Mouse (Mus musculus) intestine, embryonic 16.5 days (tissue): Measurements from ENCODE around the gene Cux2. TPM values are rescaled to one million over a fixed set of nuclear protein-coding genes. Genes with fewer than 3 reads are reported as not detected.
A peak's percentile ranks its signal among the peaks of the same experiment; 100 is the strongest.

Source experiments
- ATAC-seq: fragments of 200-750 bp; cut with Nextera tagmentation; 2 replicates; pipeline ENCODE4 v1.8.0; 2017; ENCODE audit warnings: moderate TSS enrichment, moderate library complexity
- H3K27ac ChIP-seq: fragments of 300-500 bp; sonication (generic); 2 replicates; pipeline ENCODE4 v1.5.1; 2014; ENCODE audit warnings: mild to moderate bottlenecking, low read length
- H3K27me3 ChIP-seq: fragments of 300-500 bp; sonication (generic); replicated peaks from 2 replicates; pipeline ENCODE4 v1.6.1; 2014; ENCODE audit warnings: low read length, control low read depth, mixed read lengths; ENCODE audit not compliant: control insufficient read depth, insufficient read depth
- H3K36me3 ChIP-seq: fragments of 300-500 bp; sonication (generic); 2 replicates; pipeline ENCODE4 v1.6.1; 2014; ENCODE audit warnings: low read length, control low read depth; ENCODE audit not compliant: control insufficient read depth, insufficient read depth
- H3K4me1 ChIP-seq: fragments of 300-500 bp; sonication (generic); 2 replicates; pipeline ENCODE4 v1.6.1; 2014; ENCODE audit warnings: low read length, control low read depth, mixed read lengths; ENCODE audit not compliant: control insufficient read depth, insufficient read depth
- H3K4me2 ChIP-seq: fragments of 300-500 bp; sonication (generic); 2 replicates; pipeline ENCODE4 v1.6.1; 2014; ENCODE audit warnings: low read depth, low read length, control low read depth
- H3K4me3 ChIP-seq: fragments of 300-500 bp; sonication (generic); 2 replicates; pipeline ENCODE4 v1.5.1; 2014; ENCODE audit warnings: mild to moderate bottlenecking, low read length
- H3K9ac ChIP-seq: fragments of 300-500 bp; sonication (generic); 2 replicates; pipeline ENCODE4 v1.6.1; 2014; ENCODE audit warnings: low read depth, low read length
- H3K9me3 ChIP-seq: fragments of 300-500 bp; sonication (generic); 2 replicates; pipeline ENCODE4 v1.6.1; 2016; ENCODE audit warnings: low read length, control low read depth; ENCODE audit not compliant: control insufficient read depth
- WGBS: fragments of 180-500 bp; shearing (Covaris S2); extraction: QIAGEN DNeasy Blood & Tissue Kit; methylation state at CpG from one replicate; pipeline ENCODE4 v1.1.7; 2014; 5-methylcytosine and 5-hydroxymethylcytosine counted together
- polyA plus RNA-seq: library from polyadenylated mRNA; unstranded; fragments of >200 nt; fragmentation: Nextera tagmentation; extraction: Ambion mirVana; gene quantifications from 2 replicates; pipeline ENCODE4 v1.2.1, GENCODE M21; 2015

The Cux2 gene
- polyA plus RNA-seq, 1 experiment from 2014 or later = 4.8 TPM

DNA sequence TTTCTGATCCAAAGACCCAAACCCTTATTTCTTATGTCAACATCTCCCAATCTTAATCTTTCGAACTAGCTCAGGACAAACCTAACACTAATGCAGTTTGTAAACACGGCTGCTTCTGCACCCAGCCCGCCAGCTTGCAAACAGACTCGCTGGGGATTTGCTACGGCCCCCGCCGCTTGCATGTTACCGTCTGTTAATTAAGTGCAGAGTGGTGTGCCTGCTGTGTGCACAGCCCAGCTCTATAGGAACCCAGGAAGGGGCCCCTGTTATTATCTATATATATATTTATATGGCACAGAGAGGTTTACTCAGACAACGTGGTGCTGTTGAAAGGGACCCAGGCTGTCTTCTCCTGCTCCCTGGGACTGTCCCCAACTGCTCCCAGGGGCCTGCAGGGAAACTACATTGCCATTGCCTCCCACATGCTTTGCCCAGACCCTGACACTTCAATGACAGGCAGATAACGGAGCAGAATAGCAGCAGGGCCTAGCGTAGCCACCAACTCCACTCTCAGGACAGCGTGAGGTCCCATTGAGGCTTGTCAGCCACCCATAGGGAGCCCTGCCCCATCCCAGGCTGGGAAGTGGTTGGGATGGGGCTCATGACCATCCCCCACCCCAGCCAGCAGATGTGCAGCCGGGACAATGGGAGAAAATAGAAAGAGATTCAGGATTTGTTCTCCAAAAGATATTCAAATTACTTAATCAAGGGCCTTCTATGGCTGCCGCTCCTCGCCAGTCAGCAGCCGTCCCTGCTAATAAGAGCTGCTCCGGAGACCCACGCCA is 111.6 kb downstream of the Cux2 start:
- peaks cover 7% of the 10 kb centered on the region for H3K4me1 ChIP-seq
- no peak overlapping the region for H3K4me3 ChIP-seq
- no peak overlapping the region for H3K27ac ChIP-seq
- no peaks in the 10 kb centered on the region for H3K27me3 ChIP-seq
- 59% methylated on average over 18 of the region's 18 CpGs for WGBS
- no peaks in the 10 kb centered on the region for H3K9me3 ChIP-seq
- H3K36me3 ChIP-seq = no peaks in the 10 kb centered on the region
- no peak for ATAC-seq
- H3K4me2 ChIP-seq = no peak overlapping the region
- no peak overlapping the region for H3K9ac ChIP-seq

DNA sequence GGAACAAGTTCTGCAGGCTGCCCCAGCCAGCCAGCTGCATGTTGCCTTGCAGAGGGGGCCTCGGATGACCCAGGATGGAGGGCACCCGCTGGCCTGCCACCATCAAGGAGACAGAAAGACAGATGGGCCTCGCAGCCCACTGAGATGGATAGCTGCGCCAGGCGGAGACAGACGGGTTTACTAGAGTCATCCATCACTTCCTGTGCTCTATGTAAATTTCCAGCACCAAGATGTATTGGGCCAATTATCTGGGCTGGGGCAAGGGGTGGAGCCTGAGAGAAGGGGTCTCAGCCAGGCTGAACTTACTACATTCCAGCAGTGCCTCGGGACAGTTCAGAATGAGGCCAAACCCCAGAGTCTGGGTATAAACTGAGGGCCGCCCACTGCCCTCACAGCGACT is 119.6 kb downstream of the Cux2 start:
- H3K4me1 ChIP-seq = peaks cover 15% of the 10 kb centered on the region; the same call in 1 of the 2 replicates
- H3K36me3 ChIP-seq = no peaks in the 10 kb centered on the region
- H3K4me2 ChIP-seq = no peak overlapping the region
- peaks cover 5% of the 10 kb centered on the region; the same call in 1 of the 2 replicates for H3K27me3 ChIP-seq
- no peak overlapping the region for H3K4me3 ChIP-seq
- no peak overlapping the region for H3K27ac ChIP-seq
- no peak for ATAC-seq
- WGBS = 23% methylated on average over 9 of the region's 9 CpGs
- no peak overlapping the region for H3K9ac ChIP-seq
- no peaks in the 10 kb centered on the region for H3K9me3 ChIP-seq

DNA sequence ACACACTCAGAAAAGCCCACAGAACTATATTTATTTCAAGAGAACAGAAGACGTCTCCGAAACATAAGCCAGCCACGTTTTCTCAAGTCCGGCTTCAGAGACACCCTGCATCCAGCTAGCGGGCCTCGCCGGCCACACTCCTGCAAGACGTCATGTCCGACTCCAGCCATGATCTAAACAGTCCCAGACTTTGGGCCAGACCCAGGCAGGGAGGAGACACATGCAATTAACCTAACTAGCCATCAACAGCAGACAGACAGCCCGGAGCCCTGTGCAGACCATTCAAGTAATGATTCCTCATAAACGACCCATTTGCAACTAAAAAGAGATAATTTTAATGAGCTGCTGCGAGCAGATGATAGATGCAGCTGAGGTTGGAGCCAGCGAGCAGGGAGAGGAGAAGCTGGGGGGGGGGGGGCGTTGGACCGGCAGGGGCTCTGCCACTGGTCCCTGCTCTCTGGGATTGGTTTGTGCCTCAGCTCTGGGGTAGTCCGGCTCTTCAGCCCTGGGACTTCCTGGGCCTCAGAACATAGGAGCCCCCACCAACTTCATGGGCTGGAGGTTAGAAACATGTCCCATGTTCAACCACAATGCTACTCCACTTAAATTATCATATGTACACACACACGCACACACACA is 121.4 kb downstream of the Cux2 start:
- WGBS = 39% methylated on average over 15 of the region's 17 CpGs

DNA sequence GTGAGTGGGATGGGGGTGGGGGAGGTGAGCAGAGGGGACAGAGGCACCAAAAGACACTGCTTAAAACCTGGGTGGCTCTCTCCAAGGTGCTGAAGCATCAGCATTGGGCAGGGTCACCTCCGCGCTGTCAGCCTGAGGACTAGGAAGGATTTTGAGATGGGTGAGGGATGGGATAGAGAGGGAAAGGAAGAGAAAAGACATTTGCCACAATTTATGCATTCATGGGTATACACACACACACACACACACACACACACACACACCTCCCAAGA is 123.4 kb downstream of the Cux2 start:
- H3K4me2 ChIP-seq = no peak overlapping the region
- no peak overlapping the region for H3K9ac ChIP-seq
- H3K36me3 ChIP-seq = no peaks in the 10 kb centered on the region
- no peak overlapping the region for H3K4me3 ChIP-seq
- peaks cover 12% of the 10 kb centered on the region; the same call in 1 of the 2 replicates for H3K27me3 ChIP-seq
- 13% methylated on average over 2 of the region's 2 CpGs for WGBS
- H3K4me1 ChIP-seq = peaks cover 15% of the 10 kb centered on the region; the same call in 1 of the 2 replicates
- ATAC-seq = no peak
- H3K9me3 ChIP-seq = no peaks in the 10 kb centered on the region
- H3K27ac ChIP-seq = no peak overlapping the region

More for the DNA sequence above, 121.4 kb downstream of the Cux2 start:
- H3K36me3 ChIP-seq = no peaks in the 10 kb centered on the region
- no peak overlapping the region for H3K9ac ChIP-seq
- peaks cover 15% of the 10 kb centered on the region; the same call in 1 of the 2 replicates for H3K4me1 ChIP-seq
- ATAC-seq = peak; percentile 76
- no peaks in the 10 kb centered on the region for H3K9me3 ChIP-seq
- H3K4me2 ChIP-seq = no peak overlapping the region
- peak overlapping the region; percentile 59 for H3K27ac ChIP-seq
- H3K27me3 ChIP-seq = peaks cover 12% of the 10 kb centered on the region; the same call in 1 of the 2 replicates
- H3K4me3 ChIP-seq = no peak overlapping the region

DNA sequence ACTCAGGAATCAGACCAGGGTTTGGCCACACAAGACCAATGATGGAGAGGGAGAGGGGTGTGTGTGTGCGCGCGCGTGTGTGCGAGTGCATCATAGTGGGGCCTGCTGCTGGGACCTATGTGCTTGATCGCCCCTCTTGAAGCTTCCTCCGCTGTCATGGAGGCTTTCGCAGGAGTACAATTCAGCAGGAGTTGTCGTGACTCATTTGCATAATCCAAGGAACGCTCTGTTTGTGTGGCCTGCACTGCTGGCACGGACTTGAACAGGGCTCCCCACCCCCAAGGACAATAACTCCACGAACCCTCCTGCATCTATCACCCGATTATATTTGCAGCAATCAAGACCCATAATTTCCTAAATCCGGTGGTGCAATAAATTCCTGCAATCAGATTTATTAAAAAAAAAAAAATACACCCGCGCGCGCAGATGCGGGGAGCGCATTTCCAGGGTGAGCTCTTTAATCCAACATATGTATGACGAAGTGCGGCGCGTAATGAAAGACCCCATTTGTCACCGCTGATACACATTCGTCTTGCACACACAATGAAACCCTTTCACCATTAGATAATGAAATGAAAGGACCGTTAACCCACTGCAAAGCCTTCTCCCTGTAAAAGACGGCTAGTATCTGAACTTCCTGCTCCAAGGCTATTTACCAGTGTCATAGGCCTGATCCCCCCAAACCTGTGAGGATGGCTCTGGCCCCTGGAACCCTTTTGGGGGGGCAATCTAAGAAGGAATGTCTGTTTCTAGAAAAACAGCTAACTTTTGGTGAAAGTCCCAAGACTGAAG is 124.0 kb downstream of the Cux2 start:
- Histone ChIP-seq H3K4me1 (peaks cover 15% of the 10 kb centered on the region; the same call in 1 of the 2 replicates), H3K27me3 (peaks cover 12% of the 10 kb centered on the region; the same call in 1 of the 2 replicates), H3K36me3 (no peaks in the 10 kb centered on the region), H3K9me3 (no peaks in the 10 kb centered on the region), H3K9ac (no peak overlapping the region), H3K27ac (no peak overlapping the region), H3K4me3 (no peak overlapping the region), H3K4me2 (no peak overlapping the region)
- 41% methylated on average over 28 of the region's 28 CpGs for WGBS
- no peak for ATAC-seq

DNA sequence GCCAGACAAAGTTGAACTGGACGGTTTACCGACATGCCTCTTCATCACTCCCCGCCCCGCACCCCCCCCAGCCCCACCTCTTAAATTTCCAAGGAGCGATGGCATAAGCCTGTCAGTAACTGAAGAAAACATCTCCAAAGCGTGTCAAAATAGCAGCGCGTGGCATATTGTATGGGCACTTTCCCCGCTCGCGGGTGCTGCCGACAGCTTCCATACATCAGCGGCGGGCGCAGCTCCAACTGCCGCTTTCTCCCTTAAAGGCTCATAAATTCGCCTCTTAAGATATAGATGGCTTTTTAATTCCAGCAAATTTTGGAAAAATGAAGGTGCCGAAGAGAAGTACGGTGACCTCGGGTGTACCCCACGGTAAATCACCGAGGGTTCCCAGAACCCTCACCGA is 124.6 kb downstream of the Cux2 start:
- WGBS = 31% methylated on average over 23 of the region's 23 CpGs
- peaks cover 12% of the 10 kb centered on the region; the same call in 1 of the 2 replicates for H3K4me1 ChIP-seq
- ATAC-seq = no peak
- no peak overlapping the region for H3K27ac ChIP-seq
- H3K4me2 ChIP-seq = no peak overlapping the region
- H3K27me3 ChIP-seq = peaks cover 12% of the 10 kb centered on the region; the same call in 1 of the 2 replicates
- H3K4me3 ChIP-seq = no peak overlapping the region
- no peaks in the 10 kb centered on the region for H3K36me3 ChIP-seq
- no peak overlapping the region for H3K9ac ChIP-seq
- no peaks in the 10 kb centered on the region for H3K9me3 ChIP-seq

DNA sequence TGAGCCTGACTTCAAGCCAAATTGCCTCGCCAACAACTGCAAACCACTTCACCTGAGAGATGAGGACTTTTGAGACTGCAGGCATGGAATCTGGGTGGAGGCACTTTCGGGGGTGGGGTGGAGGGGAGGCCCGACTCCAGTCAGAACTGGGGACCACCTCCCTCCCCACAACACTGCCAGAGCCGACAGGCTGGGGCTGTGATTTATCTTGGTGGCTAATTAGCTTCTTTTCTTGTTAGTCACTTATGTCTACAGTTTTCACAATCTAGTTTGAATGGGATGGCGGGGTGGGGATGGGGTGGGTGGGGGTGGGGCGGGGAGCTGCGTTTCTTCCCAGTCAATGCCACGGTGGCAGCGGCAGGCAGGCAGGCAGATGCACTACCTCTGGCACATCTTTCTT is 125.5 kb downstream of the Cux2 start:
- Histone ChIP-seq H3K9ac (no peak overlapping the region), H3K4me2 (no peak overlapping the region), H3K27ac (no peak overlapping the region), H3K27me3 (peaks cover 12% of the 10 kb centered on the region; the same call in 1 of the 2 replicates), H3K4me1 (peaks cover 10% of the 10 kb centered on the region; the same call in 1 of the 2 replicates), H3K36me3 (no peaks in the 10 kb centered on the region), H3K9me3 (no peaks in the 10 kb centered on the region), H3K4me3 (no peak overlapping the region)
- WGBS = 20% methylated on average over 9 of the region's 9 CpGs
- no peak for ATAC-seq

DNA sequence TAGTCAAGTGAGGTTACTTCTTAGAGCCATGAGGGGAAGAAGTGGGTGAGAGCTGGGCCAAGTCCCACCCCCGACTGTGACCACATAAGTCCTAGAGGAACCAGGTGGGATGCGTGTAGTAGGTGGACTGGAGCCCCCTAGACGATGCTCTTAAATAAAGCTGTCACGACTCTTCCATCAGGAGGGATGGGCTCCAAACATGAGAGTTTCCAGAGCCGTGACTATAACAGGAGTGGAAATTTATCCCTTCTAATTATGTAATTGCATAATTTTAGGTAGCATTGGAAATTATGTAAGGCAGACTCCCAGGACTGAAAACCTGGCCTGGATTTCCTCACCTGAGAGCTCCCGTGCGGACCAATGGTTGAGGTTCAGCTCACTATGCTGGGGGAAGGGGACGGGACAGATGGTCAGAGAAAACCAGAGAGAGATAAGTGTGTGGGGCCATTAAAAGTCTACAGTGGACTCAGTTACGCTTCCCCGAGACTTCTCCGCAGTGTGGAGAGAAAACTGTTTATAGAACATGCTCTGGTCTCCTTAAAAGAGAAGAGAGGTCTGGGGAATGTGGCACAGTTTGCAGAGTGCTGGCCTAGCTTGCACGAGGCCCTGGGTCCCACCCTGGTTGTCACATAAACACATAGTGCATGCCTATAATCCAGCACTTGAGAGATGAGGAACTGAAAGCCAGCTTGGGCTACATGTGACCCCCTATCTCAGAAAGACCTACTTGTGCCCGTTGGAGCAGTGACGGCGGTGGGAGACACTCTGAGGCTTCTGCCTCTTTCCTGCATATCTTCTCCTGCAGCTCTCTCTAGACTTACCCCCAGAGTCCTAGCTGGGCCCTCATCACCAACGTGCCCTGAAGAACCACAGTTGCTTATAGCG is 126.7 kb downstream of the Cux2 start:
- no peaks in the 10 kb centered on the region for H3K9me3 ChIP-seq
- WGBS = 63% methylated on average over 17 of the region's 17 CpGs
- peaks cover 8% of the 10 kb centered on the region; the same call in 1 of the 2 replicates for H3K4me1 ChIP-seq
- H3K4me3 ChIP-seq = no peak overlapping the region
- H3K27ac ChIP-seq = no peak overlapping the region
- H3K9ac ChIP-seq = no peak overlapping the region
- no peak for ATAC-seq
- no peak overlapping the region for H3K4me2 ChIP-seq
- peaks cover 12% of the 10 kb centered on the region; the same call in 1 of the 2 replicates for H3K27me3 ChIP-seq
- no peaks in the 10 kb centered on the region for H3K36me3 ChIP-seq
